Mouse (Mus musculus): ENCODE data around the gene Prok2. TPM values are rescaled to one million over a fixed set of nuclear protein-coding genes. Genes with fewer than 3 reads are reported as not detected.
A peak's percentile ranks its signal among the peaks of the same experiment; 100 is the strongest.

The Prok2 gene
- polyA plus RNA-seq, 1 experiment: not detected

DNA sequence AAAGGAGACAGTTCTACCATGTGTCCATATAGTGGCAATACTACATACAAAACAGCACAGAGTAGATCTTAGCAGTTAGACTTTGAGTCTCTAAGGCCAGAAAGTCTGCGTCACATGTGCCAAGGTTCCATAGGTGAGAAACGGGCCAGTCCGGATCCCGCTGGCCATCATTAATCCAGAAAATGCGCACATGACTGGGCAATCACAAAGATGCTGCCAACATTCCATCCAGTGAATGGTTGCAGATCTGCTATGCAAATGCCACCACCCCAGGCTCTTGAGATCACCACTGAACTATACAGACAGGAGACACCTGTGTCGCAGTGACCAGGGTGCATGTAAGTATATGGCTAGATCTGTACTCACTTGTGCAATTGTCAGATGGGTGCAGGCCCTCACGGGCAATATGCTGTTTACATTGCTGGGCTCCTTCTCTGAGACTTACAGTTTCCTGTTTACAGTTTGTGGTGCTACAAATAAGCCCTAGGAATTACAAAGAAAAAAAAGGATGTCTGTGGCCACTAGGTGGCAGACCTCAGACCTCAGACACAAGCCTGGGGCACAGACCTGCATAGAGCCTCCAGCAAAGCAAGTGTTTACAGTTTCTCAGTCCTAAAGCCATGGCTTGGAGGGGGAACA, 55.6 kb downstream of the Prok2 start:
- Histone ChIP-seq H3K4me1 (replicated peaks; ENCODE audit: control insufficient read depth, insufficient read depth, low read length) (peaks cover 13% of the 10 kb centered on the region), H3K27me3 (ENCODE audit: control insufficient read depth, insufficient read depth, low read length) (no peaks in the 10 kb centered on the region), H3K27ac (ENCODE audit: control insufficient read depth, insufficient read depth, low read length) (no peak overlapping the region), H3K36me3 (ENCODE audit: control insufficient read depth, insufficient read depth, low read length) (no peaks in the 10 kb centered on the region), H3K4me3 (ENCODE audit: control insufficient read depth, insufficient read depth, low read length) (no peak overlapping the region)
- 83% methylated on average over 7 of the region's 7 CpGs for whole genome bisulfite sequencing
- TF ChIP-seq POLR2A (IDR thresholded peaks at IDR 0.05; ENCODE audit: control insufficient read depth, extremely low read depth, insufficient read depth, low read length, poor library complexity): no peak
- TF ChIP-seq CTCF (IDR thresholded peaks at IDR 0.05; ENCODE audit: borderline replicate concordance, control insufficient read depth, extremely low read depth, insufficient read depth, low read length, poor library complexity): no peak
- DNase-seq: peak; percentile 72

- Histone ChIP-seq H3K27me3 (ENCODE audit: control insufficient read depth, insufficient read depth, low read length) (no peaks in the 10 kb centered on the region), H3K4me1 (replicated peaks; ENCODE audit: control insufficient read depth, insufficient read depth, low read length) (peaks cover 13% of the 10 kb centered on the region), H3K36me3 (ENCODE audit: control insufficient read depth, insufficient read depth, low read length) (no peaks in the 10 kb centered on the region), H3K4me3 (ENCODE audit: control insufficient read depth, insufficient read depth, low read length) (no peak overlapping the region), H3K27ac (ENCODE audit: control insufficient read depth, insufficient read depth, low read length) (no peak overlapping the region)
- TF ChIP-seq CTCF (IDR thresholded peaks at IDR 0.05; ENCODE audit: borderline replicate concordance, control insufficient read depth, extremely low read depth, insufficient read depth, low read length, poor library complexity) (no peak), POLR2A (IDR thresholded peaks at IDR 0.05; ENCODE audit: control insufficient read depth, extremely low read depth, insufficient read depth, low read length, poor library complexity) (no peak)
- 82% methylated on average over 5 of the region's 5 CpGs for WGBS
- no peak for DNase-seq
These were observed 56.5 kb downstream of the Prok2 start for GRCm38 (mm10) chr6:99669481-99670325.

DNA sequence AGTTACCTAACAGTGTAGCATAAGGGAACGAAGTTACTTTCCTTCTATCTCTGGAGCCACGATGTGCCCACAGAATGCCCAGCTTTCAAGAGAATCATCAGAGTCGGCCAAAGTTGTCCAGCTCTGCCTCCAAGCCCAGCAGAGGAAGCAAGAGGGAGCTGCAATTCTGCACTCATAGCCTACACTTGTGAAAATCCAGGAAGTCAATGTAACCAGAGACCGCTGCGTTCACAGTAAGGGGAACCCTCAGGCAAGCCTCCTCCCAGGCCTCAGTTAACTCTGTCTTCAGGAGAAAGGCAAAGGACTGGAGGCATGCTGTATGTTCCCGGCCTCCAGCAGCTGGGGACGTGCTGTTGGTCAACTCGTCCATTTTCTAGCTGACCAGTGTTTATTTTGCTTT, 58.9 kb downstream of the Prok2 start:
- Histone ChIP-seq H3K4me1 (replicated peaks; ENCODE audit: control insufficient read depth, insufficient read depth, low read length) (peaks cover 35% of the 10 kb centered on the region), H3K27me3 (ENCODE audit: control insufficient read depth, insufficient read depth, low read length) (no peaks in the 10 kb centered on the region), H3K36me3 (ENCODE audit: control insufficient read depth, insufficient read depth, low read length) (no peaks in the 10 kb centered on the region), H3K27ac (ENCODE audit: control insufficient read depth, insufficient read depth, low read length) (peak overlapping the region; percentile 63), H3K4me3 (ENCODE audit: control insufficient read depth, insufficient read depth, low read length) (peak overlapping the region; percentile 94)
- 18% methylated on average over 8 of the region's 8 CpGs for WGBS
- TF ChIP-seq POLR2A (IDR thresholded peaks at IDR 0.05; ENCODE audit: control insufficient read depth, extremely low read depth, insufficient read depth, low read length, poor library complexity) (0 out of 2 replicates have a peak, but pooled peaks have one; percentile 36), CTCF (IDR thresholded peaks at IDR 0.05; ENCODE audit: borderline replicate concordance, control insufficient read depth, extremely low read depth, insufficient read depth, low read length, poor library complexity) (no peak)
- DNase-seq: no peak

GRCm38 (mm10) chr6:99666318-99667171, 59.6 kb downstream of the Prok2 start, which contains the start of the genes Eif4e3 and Gm20696:
TSS of gene Eif4e3 (minus strand) at chr6:99666771.
TSS of gene Gm20696 (minus strand) at chr6:99666797.
- Histone ChIP-seq H3K27me3 (ENCODE audit: control insufficient read depth, insufficient read depth, low read length) (no peaks in the 10 kb centered on the region), H3K4me1 (replicated peaks; ENCODE audit: control insufficient read depth, insufficient read depth, low read length) (peaks cover 40% of the 10 kb centered on the region), H3K27ac (ENCODE audit: control insufficient read depth, insufficient read depth, low read length) (peak within 1 kb of the TSS; percentile 81), H3K36me3 (ENCODE audit: control insufficient read depth, insufficient read depth, low read length) (no peaks in the 10 kb centered on the region), H3K4me3 (ENCODE audit: control insufficient read depth, insufficient read depth, low read length) (peak within 1 kb of the TSS; percentile 94)
- peak; percentile 58 for DNase-seq
- WGBS: 1% methylated on average over 69 of the region's 75 CpGs
- TF ChIP-seq CTCF (IDR thresholded peaks at IDR 0.05; ENCODE audit: borderline replicate concordance, control insufficient read depth, extremely low read depth, insufficient read depth, low read length, poor library complexity) (0 out of 2 replicates have a peak, but pooled peaks have one; percentile 14), POLR2A (IDR thresholded peaks at IDR 0.05; ENCODE audit: control insufficient read depth, extremely low read depth, insufficient read depth, low read length, poor library complexity) (no peak)

DNA sequence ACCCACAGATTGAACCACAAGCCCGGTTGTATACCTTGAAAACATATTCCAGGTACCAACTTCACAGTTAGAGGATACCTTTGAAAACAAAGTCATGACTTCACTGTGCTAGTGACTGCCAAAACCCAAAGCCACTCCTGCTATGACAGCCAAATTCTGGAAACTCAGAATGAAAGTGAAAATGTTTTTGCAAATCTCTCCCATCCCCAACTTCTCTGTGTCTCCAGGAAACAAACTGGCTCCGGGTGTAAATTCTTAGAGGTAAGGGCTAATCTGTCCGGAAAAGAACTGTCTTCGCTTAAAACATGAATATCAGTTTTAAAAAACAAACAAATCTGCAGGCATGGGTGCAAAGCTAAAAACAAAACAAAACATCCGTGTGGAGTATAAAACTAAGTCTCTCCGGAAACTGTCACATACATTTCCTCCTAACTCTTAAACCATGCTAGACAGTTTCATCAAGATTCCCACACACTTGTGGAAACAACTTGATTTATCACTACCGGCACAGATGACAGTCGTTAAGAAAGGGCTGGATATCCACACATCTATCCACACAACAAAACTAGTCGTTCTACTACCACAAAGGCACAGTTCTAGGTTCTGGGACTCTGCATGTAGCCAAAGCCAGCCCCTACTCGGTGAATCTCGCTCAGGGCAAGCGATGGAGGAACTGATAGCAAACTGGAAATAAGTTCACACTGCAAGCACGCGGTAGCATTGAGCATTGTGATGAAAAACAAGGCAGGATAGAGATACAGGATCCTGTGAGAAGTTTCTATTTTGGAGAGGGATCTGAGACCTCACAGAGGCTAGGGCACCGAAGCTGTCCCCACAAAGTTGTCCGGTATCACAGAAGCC, 60.5 kb downstream of the Prok2 start:
- H3K36me3 ChIP-seq (ENCODE audit: control insufficient read depth, insufficient read depth, low read length): no peaks in the 10 kb centered on the region
- peaks cover 48% of the 10 kb centered on the region for H3K4me1 ChIP-seq (replicated peaks; ENCODE audit: control insufficient read depth, insufficient read depth, low read length)
- peak overlapping the region; percentile 81 for H3K27ac ChIP-seq (ENCODE audit: control insufficient read depth, insufficient read depth, low read length)
- peak overlapping the region; percentile 94 for H3K4me3 ChIP-seq (ENCODE audit: control insufficient read depth, insufficient read depth, low read length)
- no peaks in the 10 kb centered on the region for H3K27me3 ChIP-seq (ENCODE audit: control insufficient read depth, insufficient read depth, low read length)
- no peak for TF ChIP-seq POLR2A (IDR thresholded peaks at IDR 0.05; ENCODE audit: control insufficient read depth, extremely low read depth, insufficient read depth, low read length, poor library complexity)
- TF ChIP-seq CTCF (IDR thresholded peaks at IDR 0.05; ENCODE audit: borderline replicate concordance, control insufficient read depth, extremely low read depth, insufficient read depth, low read length, poor library complexity): no peak
- no peak for DNase-seq
- WGBS: 3% methylated on average over 16 of the region's 16 CpGs

All from thymus, adult 2 months (tissue).